Comparison of ENCODE assay signal across 11 mouse cellular contexts in genomic region chr17:88625350-88625749, GRCm38 (mm10). TPM values are rescaled to one million over a fixed set of nuclear protein-coding genes. Genes with fewer than 3 reads are reported as not detected.
DNase-seq lines count a peak whose midpoint lies in the region; ATAC-seq lines count a peak whose summit lies in the region.
"Had no signal": no experiment of that assay in that cellular context is flagged by ENCODE, and none has a peak within 500 bp of the region (broad histone marks: within the 10 kb centered on the region; RNA-seq: fewer than 3 reads in every experiment).

No protein-coding gene starts in this region.

- H3K4me1 ChIP-seq in heart, embryonic 14.5 days (ENCODE audit: control insufficient read depth in 2 of 2, insufficient read depth in 2 of 2, low read length in 2 of 2), result peaks cover 35 to 47% of the 10 kb centered on the region in 2 experiments
- H3K4me1 ChIP-seq in neural tube, embryonic 11.5 days (ENCODE audit: control insufficient read depth, insufficient read depth, low read length), result peaks cover 21% of the 10 kb centered on the region
- peaks cover 39% of the 10 kb centered on the region for H3K4me1 ChIP-seq in intestine, embryonic 15.5 days (replicated peaks)
- H3K4me1 ChIP-seq in stomach, embryonic 16.5 days (ENCODE audit: control insufficient read depth, insufficient read depth, low read length), result peaks cover 48% of the 10 kb centered on the region
- peaks cover 16% of the 10 kb centered on the region for H3K4me1 ChIP-seq in forebrain, embryonic 15.5 days

- H3K27me3 ChIP-seq in heart, embryonic 14.5 days (ENCODE audit: control insufficient read depth, insufficient read depth, low read length), result no peaks in the 10 kb centered on the region
- H3K27me3 ChIP-seq in neural tube, embryonic 11.5 days (ENCODE audit: control insufficient read depth, insufficient read depth, low read length), result no peaks in the 10 kb centered on the region
- H3K27me3 ChIP-seq in intestine, embryonic 15.5 days (replicated peaks), result no peaks in the 10 kb centered on the region
- H3K27me3 ChIP-seq in stomach, embryonic 16.5 days (ENCODE audit: control insufficient read depth, insufficient read depth, low read length), result no peaks in the 10 kb centered on the region
- H3K27me3 ChIP-seq in forebrain, embryonic 15.5 days, result no peaks in the 10 kb centered on the region

- 0 out of 2 replicates have a peak, but pooled peaks cover 11% of the 10 kb centered on the region for H3K36me3 ChIP-seq in heart, embryonic 14.5 days (ENCODE audit: control insufficient read depth, insufficient read depth, low read length)
- no peaks in the 10 kb centered on the region for H3K36me3 ChIP-seq in neural tube, embryonic 11.5 days (ENCODE audit: control insufficient read depth, insufficient read depth, low read length)
- H3K36me3 ChIP-seq in intestine, embryonic 15.5 days, result no peaks in the 10 kb centered on the region
- peaks cover 4% of the 10 kb centered on the region; the same call in 1 of the 2 replicates for H3K36me3 ChIP-seq in stomach, embryonic 16.5 days (ENCODE audit: control insufficient read depth, insufficient read depth, low read length)
- H3K36me3 ChIP-seq in forebrain, embryonic 15.5 days, result no peaks in the 10 kb centered on the region

- ATAC-seq in heart, embryonic 14.5 days (ENCODE audit: insufficient number of reproducible peaks, insufficient read depth, low FRiP score, low read depth), result no peak
- no peak for ATAC-seq in neural tube, embryonic 11.5 days (ENCODE audit: insufficient read depth, low FRiP score, low TSS enrichment)
- no peak for ATAC-seq in intestine, embryonic 15.5 days
- no peak for ATAC-seq in stomach, embryonic 16.5 days (ENCODE audit: insufficient read depth, low FRiP score)
- no peak for ATAC-seq in forebrain, embryonic 15.5 days (replicated peaks)

- no peak overlapping the region for H3K4me2 ChIP-seq in heart, embryonic 14.5 days (ENCODE audit: low read length)
- H3K4me2 ChIP-seq in neural tube, embryonic 11.5 days (ENCODE audit: low read depth), result no peak overlapping the region
- H3K4me2 ChIP-seq in intestine, embryonic 15.5 days (replicated peaks), result no peak overlapping the region
- no peak overlapping the region for H3K4me2 ChIP-seq in stomach, embryonic 16.5 days (ENCODE audit: low read depth, low read length)
- H3K4me2 ChIP-seq in forebrain, embryonic 15.5 days (replicated peaks), result no peak overlapping the region

- no peak overlapping the region for H3K9ac ChIP-seq in heart, embryonic 14.5 days (ENCODE audit: low read length)
- no peak overlapping the region for H3K9ac ChIP-seq in neural tube, embryonic 11.5 days (ENCODE audit: low read length)
- H3K9ac ChIP-seq in intestine, embryonic 15.5 days, result no peak overlapping the region
- no peak overlapping the region for H3K9ac ChIP-seq in stomach, embryonic 16.5 days (ENCODE audit: low read length)
- no peak overlapping the region for H3K9ac ChIP-seq in forebrain, embryonic 15.5 days (replicated peaks)

- peak overlapping the region; percentile 81 to 94 for H3K27ac ChIP-seq in heart, embryonic 14.5 days (replicated peaks in 1 of 2; ENCODE audit: control insufficient read depth in 1 of 2, insufficient read depth in 1 of 2, low read depth in 2 of 2, low read length in 2 of 2)
- H3K27ac ChIP-seq in neural tube, embryonic 11.5 days (ENCODE audit: low read depth, low read length), result peak overlapping the region; percentile 62; the same call in 1 of the 2 replicates
- H3K27ac ChIP-seq in intestine, embryonic 15.5 days, result peak overlapping the region; percentile 93
- H3K27ac ChIP-seq in stomach, embryonic 16.5 days (ENCODE audit: low read length), result peak overlapping the region; percentile 78
- no peak overlapping the region for H3K27ac ChIP-seq in forebrain, embryonic 15.5 days (replicated peaks)

- no peaks in the 10 kb centered on the region for H3K9me3 ChIP-seq in heart, embryonic 14.5 days (ENCODE audit: control insufficient read depth, low read length)
- no peaks in the 10 kb centered on the region for H3K9me3 ChIP-seq in neural tube, embryonic 11.5 days (ENCODE audit: control insufficient read depth, low read length)
- no peaks in the 10 kb centered on the region for H3K9me3 ChIP-seq in intestine, embryonic 15.5 days
- H3K9me3 ChIP-seq in stomach, embryonic 16.5 days (replicated peaks; ENCODE audit: control insufficient read depth, low read length), result no peaks in the 10 kb centered on the region
- no peaks in the 10 kb centered on the region for H3K9me3 ChIP-seq in forebrain, embryonic 15.5 days

- intact Hi-C loops in heart, postnatal 10 days (cut with DNase I), result loop anchor here (2.0 kb wide), 1 partner anchor 25 kb away; no protein-coding TSS in a partner anchor

- 78% methylated on average over 13 of the region's 13 CpGs for WGBS in heart, embryonic 14.5 days
- 91% methylated on average over 13 of the region's 13 CpGs for WGBS in neural tube, embryonic 11.5 days
- WGBS in intestine, embryonic 15.5 days, result 88% methylated on average over 13 of the region's 13 CpGs
- WGBS in stomach, embryonic 16.5 days, result 90% methylated on average over 13 of the region's 13 CpGs
- WGBS in forebrain, embryonic 15.5 days, result 91% methylated on average over 13 of the region's 13 CpGs

- DNase-seq in heart, postnatal 10 days, result no peak
- DNase-seq in neural tube, embryonic 11.5 days (ENCODE audit: low spot score), result no peak
- no peak for DNase-seq in neural tube, embryonic 10.5 days (ENCODE audit: extremely low spot score, low spot score)
- no peak for DNase-seq in ovary, postnatal 10 days (ENCODE audit: low spot score)
- DNase-seq: lung, postnatal 4 days; right cerebral cortex, postnatal 25 days; thymus, postnatal 14 days had no signal

- H3K4me3 ChIP-seq in heart, embryonic 14.5 days (ENCODE audit: control insufficient read depth in 1 of 2, insufficient read depth in 1 of 2, low read depth in 1 of 2, low read length in 2 of 2), result no peak overlapping the region
- no peak overlapping the region for H3K4me3 ChIP-seq in neural tube, embryonic 11.5 days (ENCODE audit: low read depth, low read length)
- H3K4me3 ChIP-seq in intestine, embryonic 15.5 days (replicated peaks), result no peak overlapping the region
- H3K4me3 ChIP-seq in stomach, embryonic 16.5 days (replicated peaks; ENCODE audit: low read length), result no peak overlapping the region
- H3K4me3 ChIP-seq in forebrain, embryonic 15.5 days, result no peak overlapping the region

RNA-seq across cellular contexts. Expression of gene Ston1, which starts 27.9 kb away (rescaled TPM):
- polyA plus RNA-seq in heart, embryonic 14.5 days (2014; fragmentation: Nextera tagmentation; extraction: Ambion mirVana), result 8.5 and 10.2 TPM in 2 replicates
- total RNA-seq in heart, postnatal 10 days (2021), result 10 to 100 TPM; 25.9 to 30.9 TPM
- 2.8 and 4.0 TPM in 2 replicates for polyA plus RNA-seq in neural tube, embryonic 11.5 days (2014; fragmentation: Nextera tagmentation; extraction: Ambion mirVana)
- 6.2 and 6.6 TPM in 2 replicates for polyA plus RNA-seq in intestine, embryonic 15.5 days (2015; fragmentation: Nextera tagmentation; extraction: Ambion mirVana)
- 2.5 and 5.3 TPM in 2 replicates for polyA plus RNA-seq in stomach, embryonic 16.5 days (2015; fragmentation: Nextera tagmentation; extraction: Ambion mirVana)
- polyA plus RNA-seq in forebrain, embryonic 15.5 days (2015; fragmentation: Nextera tagmentation; extraction: Ambion mirVana), result 1.9 and 2.5 TPM in 2 replicates

RNA-seq across cellular contexts. Expression of gene Gtf2a1l, which starts 43.1 kb away (rescaled TPM):
- not detected in 2 replicates for polyA plus RNA-seq in heart, embryonic 14.5 days (2014; fragmentation: Nextera tagmentation; extraction: Ambion mirVana)
- total RNA-seq in heart, postnatal 10 days (2021), result not detected
- 0.31 TPM in 2 replicates for polyA plus RNA-seq in neural tube, embryonic 11.5 days (2014; fragmentation: Nextera tagmentation; extraction: Ambion mirVana)
- 0.21 and 0.36 TPM in 2 replicates for polyA plus RNA-seq in intestine, embryonic 15.5 days (2015; fragmentation: Nextera tagmentation; extraction: Ambion mirVana)
- 0.26 and 0.41 TPM in 2 replicates for polyA plus RNA-seq in stomach, embryonic 16.5 days (2015; fragmentation: Nextera tagmentation; extraction: Ambion mirVana)
- polyA plus RNA-seq in forebrain, embryonic 15.5 days (2015; fragmentation: Nextera tagmentation; extraction: Ambion mirVana), result 0.45 TPM in 1 of 2 replicates, not detected in the other
